Mouse (Mus musculus): ENCODE measurements around the gene 1700037H04Rik.

1700037H04Rik gene

GRCm38 (mm10) chr2:131179246-131179886 lies 19.5 kb upstream of the 1700037H04Rik start:
- DNase-seq (ENCODE audit: extremely low spot score, low spot score): peak; percentile 76

GRCm38 (mm10) chr2:131178828-131179245 lies 19.0 kb upstream of the 1700037H04Rik start:
- peak; percentile 53 for DNase-seq (ENCODE audit: extremely low spot score, low spot score)

- DNase-seq (ENCODE audit: extremely low spot score, low spot score): no peak
Measured at GRCm38 (mm10) chr2:131177932-131178331, 18.1 kb upstream of the 1700037H04Rik start.

GRCm38 (mm10) chr2:131176491-131176890 lies 16.6 kb upstream of the 1700037H04Rik start:
- DNase-seq (ENCODE audit: extremely low spot score, low spot score): no peak

- DNase-seq (ENCODE audit: extremely low spot score, low spot score): no peak
Measured at GRCm38 (mm10) chr2:131175945-131176309, 16.0 kb upstream of the 1700037H04Rik start.

GRCm38 (mm10) chr2:131175286-131175944 lies 15.5 kb upstream of the 1700037H04Rik start:
- no peak for DNase-seq (ENCODE audit: extremely low spot score, low spot score)

- peak; percentile 59 for DNase-seq (ENCODE audit: extremely low spot score, low spot score)
Measured at GRCm38 (mm10) chr2:131174700-131175099, 14.8 kb upstream of the 1700037H04Rik start.

- no peak for DNase-seq (ENCODE audit: extremely low spot score, low spot score)
Measured at GRCm38 (mm10) chr2:131172322-131172721, 12.4 kb upstream of the 1700037H04Rik start.

- peak; percentile 29 for DNase-seq (ENCODE audit: extremely low spot score, low spot score)
Measured at GRCm38 (mm10) chr2:131171401-131172104, 11.7 kb upstream of the 1700037H04Rik start.

- DNase-seq (ENCODE audit: extremely low spot score, low spot score): no peak
Measured at GRCm38 (mm10) chr2:131170936-131171335, 11.1 kb upstream of the 1700037H04Rik start.

GRCm38 (mm10) chr2:131168914-131169313 lies 9.0 kb upstream of the 1700037H04Rik start:
- no peak for DNase-seq (ENCODE audit: extremely low spot score, low spot score)

GRCm38 (mm10) chr2:131167984-131168383 lies 8.1 kb upstream of the 1700037H04Rik start:
- DNase-seq (ENCODE audit: extremely low spot score, low spot score): no peak

- DNase-seq (ENCODE audit: extremely low spot score, low spot score): no peak
Measured at GRCm38 (mm10) chr2:131166172-131166571, 6.3 kb upstream of the 1700037H04Rik start.

- no peak for DNase-seq (ENCODE audit: extremely low spot score, low spot score)
Measured at GRCm38 (mm10) chr2:131163924-131164323, 4.0 kb upstream of the 1700037H04Rik start.

- DNase-seq (ENCODE audit: extremely low spot score, low spot score): no peak
Measured at GRCm38 (mm10) chr2:131160671-131161111, 810 bp upstream of the 1700037H04Rik start.

GRCm38 (mm10) chr2:131159491-131159910 lies 380 bp downstream of the 1700037H04Rik start:
- no peak for DNase-seq (ENCODE audit: extremely low spot score, low spot score)

- DNase-seq (ENCODE audit: extremely low spot score, low spot score): no peak
Measured at GRCm38 (mm10) chr2:131156987-131157386, 2.9 kb downstream of the 1700037H04Rik start.

GRCm38 (mm10) chr2:131154036-131154435 lies 5.8 kb downstream of the 1700037H04Rik start:
- no peak for DNase-seq (ENCODE audit: extremely low spot score, low spot score)

- DNase-seq (ENCODE audit: extremely low spot score, low spot score): no peak
Measured at GRCm38 (mm10) chr2:131152166-131152730, 7.6 kb downstream of the 1700037H04Rik start.

GRCm38 (mm10) chr2:131149254-131149578 lies 10.7 kb downstream of the 1700037H04Rik start:
- no peak for DNase-seq (ENCODE audit: extremely low spot score, low spot score)

GRCm38 (mm10) chr2:131148353-131149253 lies 11.3 kb downstream of the 1700037H04Rik start:
- no peak for DNase-seq (ENCODE audit: extremely low spot score, low spot score)
